Mouse (Mus musculus): ENCODE results near the gene Robo2. TPM values are rescaled to one million over a fixed set of nuclear protein-coding genes. Genes with fewer than 3 reads are reported as not detected.
"Not testable (repeated sequence)": the region's sequence is repeated elsewhere in the genome, so short reads cannot be mapped to it uniquely, and the experiment has no call there.

Robo2 gene
- polyA plus RNA-seq, 1 experiment from 2014 or later, result 56.4 TPM

DNA sequence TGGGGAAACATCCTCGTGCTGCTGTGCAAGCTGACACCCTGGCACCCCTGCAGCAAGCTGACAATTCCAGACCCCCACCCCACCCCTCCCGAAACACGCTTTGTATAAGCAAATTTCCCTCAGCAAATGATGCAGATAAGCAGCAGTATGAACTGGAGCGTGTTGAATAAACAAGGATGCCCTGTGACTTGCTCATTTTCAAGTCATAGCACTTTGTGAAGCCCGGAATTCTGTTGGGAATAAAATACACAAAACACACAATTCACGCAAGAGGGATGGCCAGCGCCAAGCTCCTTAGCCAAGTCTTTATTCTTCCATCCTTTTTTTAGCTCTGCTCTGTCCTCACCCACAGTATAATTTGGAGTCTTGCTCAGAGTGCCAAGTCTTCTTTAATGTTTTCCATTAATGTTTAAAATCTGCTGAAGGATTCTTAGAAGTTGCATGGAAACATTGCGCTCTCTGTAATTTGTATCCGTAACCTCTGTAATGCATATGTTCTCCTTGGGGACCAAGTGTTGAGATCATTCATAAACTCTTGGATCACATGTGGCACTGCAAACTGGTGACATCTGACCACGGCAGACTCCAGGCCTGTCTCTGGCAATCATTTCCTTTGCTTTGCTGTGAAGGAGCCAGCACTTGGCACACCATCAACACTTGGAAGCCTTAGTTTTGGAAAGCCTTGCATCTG, 356.4 kb downstream of the Robo2 start:
- peak overlapping the region; percentile 15; the same call in 1 of the 2 replicates for H3K27ac ChIP-seq (ENCODE audit: low read depth)

DNA sequence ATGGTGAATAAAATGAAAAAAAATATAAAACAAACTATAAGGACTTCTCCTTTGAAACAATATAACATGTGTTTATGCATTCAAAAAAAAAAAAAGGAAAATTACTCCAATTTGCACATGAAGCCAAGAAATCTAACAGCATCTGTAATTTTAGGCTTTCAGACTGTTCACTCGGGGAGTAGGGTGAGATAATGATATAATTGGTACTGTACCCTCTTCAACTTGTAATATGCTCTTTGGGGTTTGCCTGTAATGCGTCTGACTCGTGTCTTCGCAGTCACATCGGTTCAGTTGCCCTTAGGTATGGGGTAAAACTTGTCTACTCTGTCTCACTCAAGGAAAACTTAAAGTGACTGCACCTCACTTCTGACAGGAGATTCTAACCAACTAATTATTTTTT, 362.2 kb downstream of the Robo2 start:
- Histone ChIP-seq H3K4me1 (ENCODE audit: insufficient read depth) (no peaks in the 10 kb centered on the region), H3K27me3 (ENCODE audit: insufficient read depth, low read length) (no peaks in the 10 kb centered on the region), H3K27ac (ENCODE audit: low read depth) (no peak overlapping the region), H3K4me2 (no peak overlapping the region), H3K36me3 (ENCODE audit: insufficient read depth) (no peaks in the 10 kb centered on the region), H3K9me3 (ENCODE audit: low read depth, low read length) (no peaks in the 10 kb centered on the region), H3K9ac (no peak overlapping the region), H3K4me3 (ENCODE audit: low read depth, low read length) (no peak overlapping the region)
- no peak for TF ChIP-seq CTCF (IDR thresholded peaks at IDR 0.05; ENCODE audit: low read depth)
- no peak for DNase-seq
- no peak for ATAC-seq (ENCODE audit: insufficient read depth)
- WGBS, result 87% methylated on average over 5 of the region's 5 CpGs

More for the DNA sequence above, 356.4 kb downstream of the Robo2 start:
- Histone ChIP-seq H3K27me3 (ENCODE audit: insufficient read depth, low read length) (no peaks in the 10 kb centered on the region), H3K4me1 (ENCODE audit: insufficient read depth) (no peaks in the 10 kb centered on the region), H3K36me3 (ENCODE audit: insufficient read depth) (no peaks in the 10 kb centered on the region), H3K9me3 (ENCODE audit: low read depth, low read length) (no peaks in the 10 kb centered on the region), H3K9ac (no peak overlapping the region), H3K4me3 (ENCODE audit: low read depth, low read length) (no peak overlapping the region), H3K4me2 (no peak overlapping the region)
- WGBS, result 36% methylated on average over 10 of the region's 10 CpGs
- peak; percentile 82 for DNase-seq
- TF ChIP-seq CTCF (IDR thresholded peaks at IDR 0.05; ENCODE audit: low read depth), result no peak
- peak; percentile 92 for ATAC-seq (ENCODE audit: insufficient read depth)

DNA sequence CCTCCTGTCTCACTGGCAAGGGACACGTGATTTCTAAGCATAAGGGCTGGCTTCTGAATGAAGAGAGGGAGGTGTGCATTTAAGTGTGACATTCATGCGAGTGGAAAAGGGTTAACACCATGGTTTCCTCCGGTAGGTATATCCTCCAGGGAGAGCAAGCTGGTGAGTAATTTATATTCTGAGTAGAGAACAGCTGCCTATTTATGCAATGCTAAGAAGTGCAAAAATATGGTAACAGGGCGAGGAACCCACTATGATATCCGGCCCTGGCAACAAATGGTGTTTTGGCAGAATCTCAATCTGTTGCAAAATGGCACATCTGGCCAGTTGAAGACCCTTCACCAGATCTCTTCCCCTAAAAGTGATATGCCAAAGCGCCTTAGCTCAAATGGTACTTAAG, 362.6 kb downstream of the Robo2 start:
- Histone ChIP-seq H3K9me3 (ENCODE audit: low read depth, low read length) (no peaks in the 10 kb centered on the region), H3K4me1 (ENCODE audit: insufficient read depth) (no peaks in the 10 kb centered on the region), H3K4me3 (ENCODE audit: low read depth, low read length) (no peak overlapping the region), H3K27me3 (ENCODE audit: insufficient read depth, low read length) (no peaks in the 10 kb centered on the region), H3K4me2 (no peak overlapping the region), H3K27ac (ENCODE audit: low read depth) (no peak overlapping the region), H3K9ac (no peak overlapping the region), H3K36me3 (ENCODE audit: insufficient read depth) (no peaks in the 10 kb centered on the region)
- no peak for TF ChIP-seq CTCF (IDR thresholded peaks at IDR 0.05; ENCODE audit: low read depth)
- DNase-seq (no peak), ATAC-seq (ENCODE audit: insufficient read depth) (no peak)
- WGBS, result 70% methylated on average over 6 of the region's 6 CpGs

DNA sequence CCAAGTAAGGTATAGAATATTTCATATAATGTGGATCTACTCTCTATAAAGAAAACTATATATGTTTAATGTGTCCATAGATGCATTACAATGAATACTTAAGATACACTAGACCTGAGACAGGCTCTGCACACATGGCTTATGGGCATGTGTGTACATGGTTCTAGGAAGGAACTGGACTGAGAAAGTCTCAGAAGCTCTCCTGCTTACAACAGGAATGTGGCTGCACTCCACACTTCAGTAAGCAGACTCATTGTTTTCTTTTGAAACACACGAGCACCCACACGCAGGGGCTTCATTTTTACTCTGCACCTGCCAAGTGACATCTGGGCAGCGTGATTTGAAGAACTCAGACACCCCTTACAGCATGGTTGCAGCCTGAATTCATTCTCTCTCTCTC, 364.4 kb downstream of the Robo2 start:
- DNase-seq (no peak), ATAC-seq (ENCODE audit: insufficient read depth) (no peak)
- no peaks in the 10 kb centered on the region for H3K4me1 ChIP-seq (ENCODE audit: insufficient read depth)
- no peak overlapping the region for H3K4me2 ChIP-seq
- H3K9me3 ChIP-seq (ENCODE audit: low read depth, low read length), result no peaks in the 10 kb centered on the region
- WGBS, result 36% methylated on average over 3 of the region's 3 CpGs
- no peak overlapping the region for H3K9ac ChIP-seq
- TF ChIP-seq CTCF (IDR thresholded peaks at IDR 0.05; ENCODE audit: low read depth), result no peak
- H3K4me3 ChIP-seq (ENCODE audit: low read depth, low read length), result no peak overlapping the region
- H3K27ac ChIP-seq (ENCODE audit: low read depth), result no peak overlapping the region
- no peaks in the 10 kb centered on the region for H3K27me3 ChIP-seq (ENCODE audit: insufficient read depth, low read length)
- no peaks in the 10 kb centered on the region for H3K36me3 ChIP-seq (ENCODE audit: insufficient read depth)

DNA sequence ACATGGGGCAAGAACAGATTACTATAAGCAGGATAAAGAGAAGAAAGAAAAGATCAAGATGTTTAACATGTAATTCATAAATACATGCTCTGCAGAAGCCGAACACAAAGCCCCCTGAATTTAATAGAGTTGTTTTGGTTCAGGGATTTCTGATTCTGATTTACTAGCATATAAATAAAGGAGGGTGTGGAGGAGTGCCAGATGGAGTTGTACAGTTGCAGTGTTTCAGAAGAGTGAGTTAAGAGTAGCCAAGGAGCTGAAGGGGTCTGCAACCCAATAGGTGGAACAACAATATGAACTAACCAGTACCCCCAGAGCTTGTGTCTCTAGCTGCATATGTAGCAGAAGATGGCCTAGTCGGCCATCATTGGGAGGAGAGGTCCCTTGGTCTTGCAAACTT, 370.8 kb downstream of the Robo2 start:
- H3K27ac ChIP-seq (ENCODE audit: low read depth); H3K4me3 ChIP-seq (ENCODE audit: low read depth, low read length); H3K9ac ChIP-seq; ATAC-seq (ENCODE audit: insufficient read depth); H3K27me3 ChIP-seq (ENCODE audit: insufficient read depth, low read length); H3K36me3 ChIP-seq (ENCODE audit: insufficient read depth); H3K4me2 ChIP-seq; H3K4me1 ChIP-seq (ENCODE audit: insufficient read depth); DNase-seq; H3K9me3 ChIP-seq (ENCODE audit: low read depth, low read length): not testable (repeated sequence)
- WGBS, result 86% methylated on average over 2 of the region's 2 CpGs

DNA sequence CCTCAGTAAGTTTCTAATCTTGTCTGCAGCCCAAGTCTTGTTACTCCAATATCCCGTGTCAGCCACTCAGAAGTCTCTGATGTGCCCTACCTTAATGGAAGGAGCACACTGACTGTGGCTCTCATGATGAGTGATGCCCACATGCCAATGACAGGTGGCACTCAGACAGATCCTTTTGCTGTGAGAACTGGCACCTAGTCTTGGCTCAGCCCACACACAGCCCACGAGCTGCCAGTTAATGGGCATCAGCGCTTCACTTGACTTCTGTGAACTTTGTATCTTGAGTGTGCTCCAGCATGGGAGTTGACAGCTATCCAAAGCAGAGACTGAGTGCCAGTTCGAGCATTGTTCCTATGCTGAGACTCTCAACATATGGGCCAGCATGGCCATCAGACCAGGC, 383.8 kb downstream of the Robo2 start:
- 60% methylated on average over 4 of the region's 4 CpGs for WGBS
- H3K9me3 ChIP-seq (ENCODE audit: low read depth, low read length), result no peaks in the 10 kb centered on the region
- no peaks in the 10 kb centered on the region for H3K4me1 ChIP-seq (ENCODE audit: insufficient read depth)
- DNase-seq (no peak), ATAC-seq (ENCODE audit: insufficient read depth) (no peak)
- no peak overlapping the region for H3K9ac ChIP-seq
- H3K4me3 ChIP-seq (ENCODE audit: low read depth, low read length), result no peak overlapping the region
- H3K27ac ChIP-seq (ENCODE audit: low read depth), result no peak overlapping the region
- H3K4me2 ChIP-seq, result no peak overlapping the region
- H3K36me3 ChIP-seq (ENCODE audit: insufficient read depth), result no peaks in the 10 kb centered on the region
- H3K27me3 ChIP-seq (ENCODE audit: insufficient read depth, low read length), result no peaks in the 10 kb centered on the region
- no peak for TF ChIP-seq CTCF (IDR thresholded peaks at IDR 0.05; ENCODE audit: low read depth)

DNA sequence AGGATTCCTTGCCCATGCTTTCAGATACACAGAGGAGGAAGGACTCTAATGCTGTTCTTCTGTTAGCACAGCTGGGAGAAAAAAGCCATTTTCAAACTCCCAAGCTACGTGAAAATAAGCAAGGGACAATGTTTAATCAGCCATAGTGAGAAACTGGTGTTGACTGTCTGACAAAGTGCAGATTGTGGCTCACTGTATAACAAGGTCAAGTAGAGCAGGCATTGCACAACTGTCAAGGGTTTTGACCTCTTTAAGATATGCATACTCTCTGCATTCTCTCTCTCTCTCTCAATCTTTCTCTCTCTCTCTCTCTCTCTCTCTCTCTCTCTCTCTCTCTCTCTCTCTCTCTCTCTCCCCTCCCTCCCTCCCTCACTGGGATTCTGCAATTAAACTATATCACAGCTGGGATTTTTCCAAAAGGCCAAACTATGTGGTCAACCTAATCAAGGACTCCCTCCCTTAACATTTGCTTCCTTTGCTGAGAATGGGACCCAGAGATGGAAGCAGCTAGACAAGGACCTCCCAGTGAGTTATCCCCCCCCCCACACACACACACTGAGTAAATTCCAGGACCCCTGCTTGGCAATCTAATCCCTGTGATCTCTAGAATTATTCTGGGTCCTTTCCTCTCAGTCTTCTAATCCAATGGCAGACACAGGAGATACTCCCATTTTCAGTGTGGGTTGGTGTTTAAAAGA, 389.2 kb downstream of the Robo2 start:
- 24% methylated on average over 1 of the region's 1 CpGs for WGBS
- DNase-seq (peak; percentile 70), ATAC-seq (ENCODE audit: insufficient read depth) (peak; percentile 91)
- TF ChIP-seq CTCF (IDR thresholded peaks at IDR 0.05; ENCODE audit: low read depth), result no peak
- H3K9ac ChIP-seq, result no peak overlapping the region
- H3K27me3 ChIP-seq (ENCODE audit: insufficient read depth, low read length), result no peaks in the 10 kb centered on the region
- H3K36me3 ChIP-seq (ENCODE audit: insufficient read depth), result no peaks in the 10 kb centered on the region
- no peak overlapping the region for H3K4me3 ChIP-seq (ENCODE audit: low read depth, low read length)
- no peaks in the 10 kb centered on the region for H3K9me3 ChIP-seq (ENCODE audit: low read depth, low read length)
- H3K4me2 ChIP-seq, result no peak overlapping the region
- no peaks in the 10 kb centered on the region for H3K4me1 ChIP-seq (ENCODE audit: insufficient read depth)
- H3K27ac ChIP-seq (ENCODE audit: low read depth), result no peak overlapping the region

All from lung, embryonic 14.5 days (tissue).